Mouse (Mus musculus) gastrocnemius, postnatal 25 days (tissue): ENCODE data around the gene Tmeff1. TPM values are rescaled to one million over a fixed set of nuclear protein-coding genes. Genes with fewer than 3 reads are reported as not detected.
A peak's percentile ranks its signal among the peaks of the same experiment; 100 is the strongest.
"Not testable (repeated sequence)": the region's sequence is repeated elsewhere in the genome, so short reads cannot be mapped to it uniquely, and the experiment has no call there.

Experiments
- DNase-seq: peaks from one replicate; pipeline ENCODE4 v3.0.0; 2022
- total RNA-seq, 2 experiments: library from RNA; stranded (reverse); gene quantifications; 1 replicate in 1 of 2; 2 replicates in 1 of 2; pipeline ENCODE4 v1.2.3; 2021

Gene Tmeff1
- total RNA-seq, 2 experiments from 2014 or later: 0.20 to 2.3 TPM

- DNase-seq: no peak
Observed at GRCm38 (mm10) chr4:48677276-48677675, 92.3 kb downstream of the Tmeff1 start.

- DNase-seq: no peak
Observed at GRCm38 (mm10) chr4:48677812-48678211, 92.8 kb downstream of the Tmeff1 start.

- DNase-seq: no peak
Observed at GRCm38 (mm10) chr4:48678793-48679192, 93.8 kb downstream of the Tmeff1 start.

GRCm38 (mm10) chr4:48679728-48680127, 94.8 kb downstream of the Tmeff1 start:
- not testable (repeated sequence) for DNase-seq

GRCm38 (mm10) chr4:48680214-48680613, 95.2 kb downstream of the Tmeff1 start:
- no peak for DNase-seq

GRCm38 (mm10) chr4:48680648-48681343, 95.8 kb downstream of the Tmeff1 start:
- DNase-seq: no peak

GRCm38 (mm10) chr4:48683126-48683525, 98.2 kb downstream of the Tmeff1 start:
- no peak for DNase-seq

GRCm38 (mm10) chr4:48683633-48684209, 98.7 kb downstream of the Tmeff1 start:
- not testable (repeated sequence) for DNase-seq

- no peak for DNase-seq
Observed at GRCm38 (mm10) chr4:48684593-48685187, 99.7 kb downstream of the Tmeff1 start.

- DNase-seq: peak; percentile 61
Observed at GRCm38 (mm10) chr4:48688148-48688547, 103.2 kb downstream of the Tmeff1 start.

- DNase-seq: no peak
Observed at GRCm38 (mm10) chr4:48690640-48691039, 105.7 kb downstream of the Tmeff1 start.

GRCm38 (mm10) chr4:48691793-48692437, 106.9 kb downstream of the Tmeff1 start:
- DNase-seq: no peak

- DNase-seq: no peak
Observed at GRCm38 (mm10) chr4:48692736-48693292, 107.8 kb downstream of the Tmeff1 start.

GRCm38 (mm10) chr4:48696706-48697105, 111.7 kb downstream of the Tmeff1 start:
- DNase-seq: no peak

- no peak for DNase-seq
Observed at GRCm38 (mm10) chr4:48697302-48697701, 112.3 kb downstream of the Tmeff1 start.

Other genes with a start within 250 kb of the Tmeff1 start
- 1 to 10 TPM; 8.6 to 8.7 TPM for gene Tex10, start 111.7 kb upstream of the Tmeff1 start, total RNA-seq
- 10 to 100 TPM; 18.1 to 22.1 TPM for gene Msantd3, start 45.2 kb upstream of the Tmeff1 start, total RNA-seq
- 100 to 1,000 TPM; 106 to 147 TPM for gene Cavin4, start 78.3 kb downstream of the Tmeff1 start, total RNA-seq